Mouse (Mus musculus) heart, embryonic 10.5 days (tissue): ENCODE results near the gene Fsd1. TPM values are rescaled to one million over a fixed set of nuclear protein-coding genes. Genes with fewer than 3 reads are reported as not detected.

Source experiments
- DNase-seq: peaks from one replicate; pipeline ENCODE4 v3.0.0-alpha.2; 2017; ENCODE audit warnings: low spot score
- H3K27ac ChIP-seq: fragments of 300-500 bp; sonication (generic); 2 replicates; pipeline ENCODE4 v1.5.1; 2016; ENCODE audit warnings: mild to moderate bottlenecking
- H3K27me3 ChIP-seq: fragments of 300-500 bp; sonication (generic); 2 replicates; pipeline ENCODE4 v1.6.1; 2016; ENCODE audit warnings: mild to moderate bottlenecking; ENCODE audit not compliant: poor library complexity, insufficient read depth, severe bottlenecking
- H3K36me3 ChIP-seq: fragments of 300-500 bp; sonication (generic); 2 replicates; pipeline ENCODE4 v1.6.1; 2016; ENCODE audit warnings: mild to moderate bottlenecking, moderate library complexity
- H3K4me1 ChIP-seq: fragments of 300-500 bp; sonication (generic); 2 replicates; pipeline ENCODE4 v1.6.1; 2016; ENCODE audit warnings: mild to moderate bottlenecking
- H3K4me3 ChIP-seq: fragments of 300-500 bp; sonication (generic); 2 replicates; pipeline ENCODE4 v1.5.1; 2016; ENCODE audit warnings: mild to moderate bottlenecking, moderate library complexity
- H3K9me3 ChIP-seq: fragments of 300-500 bp; sonication (generic); 2 replicates; pipeline ENCODE4 v1.6.1; 2016; ENCODE audit warnings: mild to moderate bottlenecking, moderate library complexity
- WGBS: fragments of 180-500 bp; shearing (Covaris S2); methylation state at CpG from one replicate; pipeline ENCODE4 v1.1.7; 2016; 5-methylcytosine and 5-hydroxymethylcytosine counted together
- polyA plus RNA-seq: library from polyadenylated mRNA; unstranded; fragments of >200 nt; fragmentation: Nextera tagmentation; extraction: Ambion mirVana; gene quantifications from 2 replicates; pipeline ENCODE4 v1.2.1, GENCODE M21; 2016

Gene Fsd1
- polyA plus RNA-seq, 1 experiment from 2014 or later, result 23.2 TPM

DNA sequence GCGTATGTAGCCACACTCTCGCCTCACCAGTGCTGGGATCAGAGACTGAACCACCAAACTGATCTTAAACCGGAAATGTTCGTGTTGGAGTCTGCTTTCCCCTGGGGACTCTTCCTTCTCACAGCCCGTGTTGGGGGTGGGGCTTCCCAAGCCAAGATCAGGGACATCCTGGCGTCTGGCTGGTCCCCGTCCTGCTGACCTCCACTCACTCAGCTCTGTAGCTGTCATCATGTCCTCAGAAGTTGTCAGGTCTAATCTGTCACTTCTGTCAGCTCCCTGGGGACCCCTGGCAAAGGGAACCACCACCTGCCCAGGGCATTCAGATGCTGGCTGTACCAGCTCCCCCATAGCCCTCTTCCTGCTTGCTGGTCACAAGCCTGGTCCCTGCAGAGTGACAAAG lies 18.1 kb upstream of the Fsd1 start:
- peaks cover 44% of the 10 kb centered on the region for H3K36me3 ChIP-seq
- no peaks in the 10 kb centered on the region for H3K9me3 ChIP-seq
- peaks cover 29% of the 10 kb centered on the region for H3K27me3 ChIP-seq
- no peak for DNase-seq
- WGBS, result 25% methylated on average over 7 of the region's 7 CpGs
- H3K4me1 ChIP-seq, result peaks cover 47% of the 10 kb centered on the region
- H3K4me3 ChIP-seq, result no peak overlapping the region
- peak overlapping the region; percentile 42; the same call in 1 of the 2 replicates for H3K27ac ChIP-seq

DNA sequence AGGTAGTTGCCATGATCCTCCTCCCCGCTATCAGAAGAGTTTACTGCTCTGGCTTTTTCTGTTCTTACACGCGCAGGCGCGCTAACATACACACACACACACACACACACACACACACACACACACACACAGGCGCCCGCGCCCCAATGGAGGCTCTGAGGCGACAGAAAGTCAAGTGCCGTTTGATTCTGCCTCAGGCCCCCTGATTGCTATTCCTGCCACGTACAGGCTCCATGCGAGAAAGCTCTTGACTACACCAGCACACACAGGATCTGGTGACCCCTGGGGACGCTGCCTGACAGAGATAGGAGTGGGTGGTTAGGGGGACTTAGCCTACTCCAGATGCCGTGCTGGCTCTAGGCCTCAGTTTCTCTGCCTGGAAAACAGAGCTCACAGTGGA lies 16.7 kb upstream of the Fsd1 start:
- Histone ChIP-seq H3K4me1 (peaks cover 47% of the 10 kb centered on the region), H3K4me3 (peak overlapping the region; percentile 65), H3K36me3 (peaks cover 32% of the 10 kb centered on the region), H3K27ac (0 out of 2 replicates have a peak overlapping the region, but pooled peaks have one; percentile 79), H3K27me3 (peaks cover 29% of the 10 kb centered on the region), H3K9me3 (no peaks in the 10 kb centered on the region)
- DNase-seq, result no peak
- WGBS, result 42% methylated on average over 14 of the region's 14 CpGs

DNA sequence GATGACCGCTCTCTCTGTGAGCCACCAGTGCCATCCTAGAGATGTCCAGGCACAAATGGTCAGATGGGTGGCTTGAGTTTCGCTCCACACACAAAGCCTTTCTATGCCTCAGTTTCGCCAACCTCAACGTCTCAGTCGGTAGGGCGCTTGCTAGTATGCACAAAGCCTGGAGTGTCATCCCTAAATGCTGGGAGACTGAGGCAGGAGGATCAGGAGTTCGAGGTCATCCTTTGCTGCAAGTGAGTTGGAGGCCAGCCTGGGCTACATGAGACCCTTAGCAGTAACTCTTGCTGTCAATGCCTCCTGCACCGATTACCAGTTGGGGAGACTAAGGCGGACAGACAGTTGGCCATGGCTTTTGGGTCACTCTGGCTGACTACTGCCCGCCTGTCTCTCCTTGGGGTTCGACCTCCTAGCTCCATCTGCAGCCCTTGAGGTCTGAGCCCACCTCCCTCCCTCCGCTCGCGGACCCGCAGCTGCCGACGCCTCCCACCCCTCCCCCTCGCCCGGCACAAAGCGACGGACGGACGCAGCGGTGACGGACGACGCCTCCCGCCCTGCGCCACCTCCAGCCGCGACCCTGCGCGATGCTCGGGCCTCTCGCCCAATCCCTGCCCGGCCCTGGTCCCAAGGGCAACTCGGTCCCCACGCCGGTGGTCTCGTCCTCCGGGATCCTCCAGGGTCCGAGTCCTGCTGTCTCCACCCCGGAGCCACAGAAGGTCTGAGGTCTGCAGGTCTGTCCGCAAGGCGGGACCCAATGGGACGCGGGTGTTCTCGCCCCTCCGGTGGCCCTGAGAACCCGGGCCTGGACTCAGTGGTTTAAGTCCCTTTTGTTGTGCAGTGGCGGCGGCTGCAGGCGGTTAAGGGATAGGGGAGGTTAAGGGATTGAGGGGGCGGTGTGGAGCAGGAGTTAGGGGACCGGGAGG lies 16.1 kb upstream of the Fsd1 start, which contains the start of gene Shd:
Gene Shd, plus strand, starts transcription at position 502 of the 926 bp plus-strand sequence.
- peaks cover 47% of the 10 kb centered on the region for H3K4me1 ChIP-seq

DNA sequence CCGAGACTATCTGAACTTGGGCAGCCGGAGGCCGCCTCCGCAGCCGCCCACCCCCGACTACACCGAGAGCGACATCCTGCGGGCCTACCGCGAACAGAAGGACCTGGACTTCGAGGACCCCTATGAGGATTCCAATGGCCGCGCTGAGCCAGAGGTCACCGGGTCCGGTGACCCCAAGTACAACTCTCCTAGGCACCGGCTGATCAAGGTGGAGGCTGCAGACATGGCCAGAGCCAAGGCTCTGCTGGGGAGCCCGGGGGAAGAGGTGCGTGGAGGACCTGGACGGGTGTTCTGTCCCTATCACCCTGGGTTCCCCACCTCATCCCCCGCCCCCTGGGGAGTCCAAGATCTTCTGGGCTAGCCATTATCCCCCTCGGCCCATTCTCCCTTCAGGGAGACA lies 14.9 kb upstream of the Fsd1 start:
- Histone ChIP-seq H3K27ac (peak overlapping the region; percentile 79; the same call in 1 of the 2 replicates), H3K4me3 (peak overlapping the region; percentile 65), H3K27me3 (peaks cover 29% of the 10 kb centered on the region), H3K9me3 (no peaks in the 10 kb centered on the region), H3K4me1 (peaks cover 51% of the 10 kb centered on the region), H3K36me3 (peaks cover 14% of the 10 kb centered on the region)
- 32% methylated on average over 22 of the region's 22 CpGs for WGBS
- DNase-seq, result no peak

More for the DNA sequence above, 16.1 kb upstream of the Fsd1 start, which contains the start of gene Shd:
- Histone ChIP-seq H3K27ac (peak within 1 kb of the TSS; percentile 79), H3K4me3 (peak within 1 kb of the TSS; percentile 65), H3K36me3 (peaks cover 25% of the 10 kb centered on the region), H3K27me3 (peaks cover 29% of the 10 kb centered on the region), H3K9me3 (no peaks in the 10 kb centered on the region)
- peak; percentile 84 for DNase-seq
- WGBS, result 8% methylated on average over 54 of the region's 55 CpGs

DNA sequence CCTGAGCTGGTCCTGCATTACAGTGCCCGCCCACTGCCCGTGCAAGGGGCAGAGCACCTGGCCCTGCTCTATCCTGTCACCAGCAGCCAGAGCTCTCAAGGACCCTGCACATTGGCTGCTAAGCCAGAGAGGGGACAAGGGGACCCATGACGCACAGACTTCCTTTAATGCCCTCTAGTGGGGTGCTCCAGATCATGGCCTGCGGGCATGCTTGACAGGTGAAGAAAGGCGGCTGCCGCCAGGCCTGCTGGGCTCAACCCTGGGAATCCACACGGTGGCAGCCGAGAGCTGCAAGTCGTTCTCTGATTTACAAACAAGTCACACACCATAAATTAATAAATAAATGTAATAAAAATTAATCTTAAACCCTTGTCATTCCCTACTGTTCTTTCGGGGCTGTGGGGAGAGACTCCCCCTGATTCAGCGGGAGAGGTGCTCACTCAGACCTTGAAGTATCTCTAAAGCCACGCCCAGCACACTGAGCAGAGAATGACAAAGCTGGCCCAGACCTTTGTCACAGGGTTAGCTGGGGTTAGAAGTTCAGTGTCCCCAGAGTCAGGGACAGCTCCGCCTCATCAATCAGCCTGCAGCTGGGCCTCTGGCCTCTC lies 9.9 kb upstream of the Fsd1 start:
- no peak overlapping the region for H3K4me3 ChIP-seq
- no peak overlapping the region for H3K27ac ChIP-seq
- H3K27me3 ChIP-seq, result peaks cover 21% of the 10 kb centered on the region
- no peaks in the 10 kb centered on the region for H3K9me3 ChIP-seq
- peaks cover 18% of the 10 kb centered on the region for H3K4me1 ChIP-seq
- DNase-seq, result peak; percentile 90
- 17% methylated on average over 13 of the region's 13 CpGs for WGBS
- no peaks in the 10 kb centered on the region for H3K36me3 ChIP-seq

- H3K36me3 ChIP-seq, result no peaks in the 10 kb centered on the region
- DNase-seq, result no peak
- peaks cover 13% of the 10 kb centered on the region for H3K4me1 ChIP-seq
- 51% methylated on average over 3 of the region's 3 CpGs for WGBS
- no peaks in the 10 kb centered on the region for H3K9me3 ChIP-seq
- H3K27me3 ChIP-seq, result peaks cover 12% of the 10 kb centered on the region; the same call in 1 of the 2 replicates
- H3K4me3 ChIP-seq, result no peak overlapping the region
- H3K27ac ChIP-seq, result no peak overlapping the region
Measured at GRCm38 (mm10) chr17:55977301-55977700, 9.0 kb upstream of the Fsd1 start.

DNA sequence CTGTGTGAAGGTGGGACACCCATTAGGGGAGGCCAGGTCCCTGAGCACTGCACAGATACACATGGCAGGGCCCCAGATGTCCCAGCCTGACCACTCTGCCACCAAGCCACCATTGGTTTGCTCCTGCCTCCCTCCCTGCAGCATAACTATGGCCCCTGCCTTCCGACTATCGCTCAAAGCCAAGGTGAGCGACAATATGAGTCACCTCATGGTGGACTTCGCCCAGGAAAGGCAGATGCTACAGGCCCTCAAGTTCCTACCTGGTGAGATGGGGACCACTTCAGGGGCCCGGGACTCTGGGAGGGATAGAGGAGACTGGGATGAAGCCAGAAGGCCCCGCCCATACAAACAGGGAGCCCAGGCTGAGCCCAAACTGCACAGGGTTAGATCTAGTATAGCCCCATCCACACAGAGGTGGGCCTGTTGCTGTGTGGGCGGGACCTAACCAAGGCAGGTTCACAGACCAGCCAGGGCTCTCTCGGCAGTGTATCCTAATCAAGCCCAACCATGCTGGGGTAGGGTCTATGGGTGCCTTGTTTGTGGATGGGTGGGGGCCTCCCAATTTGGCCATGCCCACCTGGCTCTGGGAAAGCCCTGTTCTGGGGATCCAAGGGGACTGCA lies 4.1 kb downstream of the Fsd1 start:
- no peak for DNase-seq
- peaks cover 30% of the 10 kb centered on the region; the same call in 1 of the 2 replicates for H3K27me3 ChIP-seq
- H3K4me3 ChIP-seq, result no peak overlapping the region
- 70% methylated on average over 8 of the region's 8 CpGs for WGBS
- H3K9me3 ChIP-seq, result no peaks in the 10 kb centered on the region
- no peaks in the 10 kb centered on the region for H3K36me3 ChIP-seq
- no peak overlapping the region for H3K27ac ChIP-seq
- peaks cover 9% of the 10 kb centered on the region for H3K4me1 ChIP-seq

GRCm38 (mm10) chr17:55996007-55996406 lies 9.7 kb downstream of the Fsd1 start:
- H3K36me3 ChIP-seq, result peaks cover 2% of the 10 kb centered on the region; the same call in 1 of the 2 replicates
- no peak overlapping the region for H3K4me3 ChIP-seq
- WGBS, result 80% methylated on average over 15 of the region's 15 CpGs
- H3K9me3 ChIP-seq, result no peaks in the 10 kb centered on the region
- H3K27me3 ChIP-seq, result peaks cover 22% of the 10 kb centered on the region
- H3K27ac ChIP-seq, result no peak overlapping the region
- peaks cover 10% of the 10 kb centered on the region for H3K4me1 ChIP-seq
- DNase-seq, result no peak

- H3K4me1 ChIP-seq, result peaks cover 10% of the 10 kb centered on the region
- WGBS, result 7% methylated on average over 30 of the region's 30 CpGs
- H3K9me3 ChIP-seq, result no peaks in the 10 kb centered on the region
- no peak overlapping the region for H3K27ac ChIP-seq
- DNase-seq, result no peak
- peak overlapping the region; percentile 46 for H3K4me3 ChIP-seq
- H3K27me3 ChIP-seq, result peaks cover 49% of the 10 kb centered on the region
- H3K36me3 ChIP-seq, result peaks cover 2% of the 10 kb centered on the region; the same call in 1 of the 2 replicates
Measured at GRCm38 (mm10) chr17:55999794-56000499, 13.6 kb downstream of the Fsd1 start.

- 75% methylated on average over 3 of the region's 3 CpGs for WGBS
- Histone ChIP-seq H3K4me3 (no peak overlapping the region), H3K9me3 (no peaks in the 10 kb centered on the region), H3K27me3 (peaks cover 50% of the 10 kb centered on the region), H3K36me3 (no peaks in the 10 kb centered on the region), H3K27ac (no peak overlapping the region), H3K4me1 (peaks cover 28% of the 10 kb centered on the region)
- DNase-seq, result no peak
Measured at GRCm38 (mm10) chr17:56003000-56003399, 16.7 kb downstream of the Fsd1 start.

DNA sequence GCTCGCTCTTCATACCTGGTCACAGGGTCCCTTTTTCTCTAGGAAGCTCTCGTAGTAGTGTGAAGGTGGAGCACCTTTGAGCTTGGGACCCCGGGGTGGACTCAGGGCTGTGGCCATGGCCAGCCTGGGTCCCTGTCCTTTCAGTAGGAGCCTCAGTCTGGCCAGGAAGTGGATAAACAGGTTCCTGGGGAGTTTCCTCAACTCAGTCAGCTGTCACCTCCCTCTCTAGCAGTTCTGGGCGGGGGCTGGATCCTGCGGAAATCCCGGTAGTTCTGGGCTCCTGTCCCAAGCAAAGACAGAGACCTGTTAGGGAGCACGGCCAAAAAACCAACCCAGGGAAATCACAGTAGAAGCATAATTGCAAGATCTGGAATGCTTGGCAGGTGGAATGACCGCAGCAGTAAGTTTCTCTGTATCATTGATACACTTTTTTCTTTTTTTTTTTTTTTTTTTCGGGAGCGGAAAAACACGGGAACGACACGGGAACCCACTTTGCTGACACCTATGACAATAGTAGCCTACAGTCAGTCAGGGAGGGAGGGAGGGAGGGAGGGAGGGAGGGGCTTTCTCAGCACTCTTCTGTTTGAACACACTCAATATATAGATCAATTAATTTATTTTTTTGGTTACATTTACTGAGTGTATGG lies 19.2 kb downstream of the Fsd1 start, which contains the start of the genes Stap2 and Mpnd:
Gene Stap2, minus strand, starts transcription at position 170 of the 647 bp plus-strand sequence.
Gene Mpnd, plus strand, starts transcription at position 297 of the 647 bp plus-strand sequence.
- Histone ChIP-seq H3K4me1 (peaks cover 33% of the 10 kb centered on the region), H3K9me3 (no peaks in the 10 kb centered on the region), H3K4me3 (peak within 1 kb of the TSS; percentile 27), H3K36me3 (no peaks in the 10 kb centered on the region), H3K27me3 (peaks cover 33% of the 10 kb centered on the region), H3K27ac (peak within 1 kb of the TSS; percentile 2; the same call in 1 of the 2 replicates)
- 40% methylated on average over 13 of the region's 13 CpGs for WGBS
- no peak for DNase-seq
